Mouse (Mus musculus): ENCODE data around the gene Aloxe3. TPM values are rescaled to one million over a fixed set of nuclear protein-coding genes. Genes with fewer than 3 reads are reported as not detected.
"Not testable (repeated sequence)": the region's sequence is repeated elsewhere in the genome, so short reads cannot be mapped to it uniquely, and the experiment has no call there.

The Aloxe3 gene
- polyA plus RNA-seq, 1 experiment from 2014 or later: 1.2 TPM

GRCm38 (mm10) chr11:69088103-69088855 is 37.4 kb upstream of the Aloxe3 start, which contains the start of gene Vamp2:
Gene Vamp2, plus strand, starts transcription at chr11:69088490.
- WGBS: 2% methylated on average over 67 of the region's 67 CpGs
- Histone ChIP-seq H3K27me3 (no peaks in the 10 kb centered on the region), H3K4me1 (replicated peaks) (peaks cover 44% of the 10 kb centered on the region), H3K4me3 (peak within 1 kb of the TSS; percentile 98), H3K9me3 (no peaks in the 10 kb centered on the region), H3K36me3 (peaks cover 31% of the 10 kb centered on the region), H3K27ac (replicated peaks) (peak within 1 kb of the TSS; percentile 97), H3K4me2 (peak within 1 kb of the TSS; percentile 98), H3K9ac (peak within 1 kb of the TSS; percentile 100)
- ATAC-seq (ENCODE audit: low read depth): peak; percentile 81

- Histone ChIP-seq H3K4me3 (peak overlapping the region; percentile 98), H3K27me3 (no peaks in the 10 kb centered on the region), H3K4me1 (replicated peaks) (peaks cover 47% of the 10 kb centered on the region), H3K36me3 (peaks cover 31% of the 10 kb centered on the region), H3K4me2 (peak overlapping the region; percentile 98), H3K9ac (peak overlapping the region; percentile 100), H3K27ac (replicated peaks) (peak overlapping the region; percentile 97), H3K9me3 (no peaks in the 10 kb centered on the region)
- peak; percentile 25; the same call in 1 of the 2 replicates for ATAC-seq (ENCODE audit: low read depth)
- WGBS: 12% methylated on average over 25 of the region's 25 CpGs
These were observed 36.7 kb upstream of the Aloxe3 start for GRCm38 (mm10) chr11:69088856-69089615.

GRCm38 (mm10) chr11:69089616-69090290 is 35.9 kb upstream of the Aloxe3 start:
- ATAC-seq (ENCODE audit: low read depth): no peak
- H3K36me3 ChIP-seq: peaks cover 31% of the 10 kb centered on the region
- H3K4me1 ChIP-seq (replicated peaks): peaks cover 52% of the 10 kb centered on the region
- H3K9ac ChIP-seq: peak overlapping the region; percentile 100
- no peaks in the 10 kb centered on the region for H3K9me3 ChIP-seq
- no peaks in the 10 kb centered on the region for H3K27me3 ChIP-seq
- 89% methylated on average over 12 of the region's 12 CpGs for WGBS
- H3K4me2 ChIP-seq: peak overlapping the region; percentile 98
- peak overlapping the region; percentile 98 for H3K4me3 ChIP-seq
- peak overlapping the region; percentile 97; the same call in 1 of the 2 replicates for H3K27ac ChIP-seq (replicated peaks)

- H3K4me3 ChIP-seq: peak overlapping the region; percentile 98; the same call in 1 of the 2 replicates
- WGBS: 57% methylated on average over 6 of the region's 6 CpGs
- peaks cover 56% of the 10 kb centered on the region for H3K4me1 ChIP-seq (replicated peaks)
These were observed 35.3 kb upstream of the Aloxe3 start for GRCm38 (mm10) chr11:69090367-69090766.

GRCm38 (mm10) chr11:69091566-69092385 is 33.9 kb upstream of the Aloxe3 start:
- Histone ChIP-seq H3K36me3 (peaks cover 31% of the 10 kb centered on the region), H3K4me1 (replicated peaks) (peaks cover 70% of the 10 kb centered on the region), H3K27me3 (no peaks in the 10 kb centered on the region; the same call in 1 of the 2 replicates), H3K4me2 (no peak overlapping the region), H3K9ac (peak overlapping the region; percentile 41; the same call in 1 of the 2 replicates), H3K27ac (replicated peaks) (no peak overlapping the region), H3K9me3 (no peaks in the 10 kb centered on the region), H3K4me3 (no peak overlapping the region)
- 66% methylated on average over 7 of the region's 7 CpGs for WGBS
- ATAC-seq (ENCODE audit: low read depth): no peak

More at GRCm38 (mm10) chr11:69090367-69090766, 35.3 kb upstream of the Aloxe3 start:
- H3K36me3 ChIP-seq: peaks cover 31% of the 10 kb centered on the region
- H3K9me3 ChIP-seq: no peaks in the 10 kb centered on the region
- peak overlapping the region; percentile 98 for H3K4me2 ChIP-seq
- peak overlapping the region; percentile 100 for H3K9ac ChIP-seq
- no peak for ATAC-seq (ENCODE audit: low read depth)
- H3K27me3 ChIP-seq: no peaks in the 10 kb centered on the region
- H3K27ac ChIP-seq (replicated peaks): 0 out of 2 replicates have a peak overlapping the region, but pooled peaks have one; percentile 18

GRCm38 (mm10) chr11:69092386-69092751 is 33.3 kb upstream of the Aloxe3 start:
- no peak overlapping the region for H3K27ac ChIP-seq (replicated peaks)
- 6% methylated on average over 3 of the region's 3 CpGs for WGBS
- no peaks in the 10 kb centered on the region; the same call in 1 of the 2 replicates for H3K27me3 ChIP-seq
- H3K9ac ChIP-seq: no peak overlapping the region
- no peak overlapping the region for H3K4me3 ChIP-seq
- H3K36me3 ChIP-seq: peaks cover 31% of the 10 kb centered on the region
- ATAC-seq (ENCODE audit: low read depth): no peak
- H3K4me2 ChIP-seq: no peak overlapping the region
- no peaks in the 10 kb centered on the region for H3K9me3 ChIP-seq
- H3K4me1 ChIP-seq (replicated peaks): peaks cover 71% of the 10 kb centered on the region

GRCm38 (mm10) chr11:69092871-69093270 is 32.8 kb upstream of the Aloxe3 start:
- H3K4me1 ChIP-seq (replicated peaks): peaks cover 71% of the 10 kb centered on the region
- WGBS: 90% methylated on average over 4 of the region's 4 CpGs

GRCm38 (mm10) chr11:69093856-69094255 is 31.8 kb upstream of the Aloxe3 start:
- peaks cover 79% of the 10 kb centered on the region for H3K4me1 ChIP-seq (replicated peaks)
- H3K9ac ChIP-seq; H3K4me2 ChIP-seq; ATAC-seq (ENCODE audit: low read depth); H3K4me3 ChIP-seq; H3K27ac ChIP-seq (replicated peaks); H3K27me3 ChIP-seq; H3K9me3 ChIP-seq: not testable (repeated sequence)
- 89% methylated on average over 7 of the region's 7 CpGs for whole genome bisulfite sequencing
- H3K36me3 ChIP-seq: peaks cover 31% of the 10 kb centered on the region

More at GRCm38 (mm10) chr11:69092871-69093270, 32.8 kb upstream of the Aloxe3 start:
- Histone ChIP-seq H3K27ac (replicated peaks) (no peak overlapping the region), H3K36me3 (peaks cover 31% of the 10 kb centered on the region), H3K27me3 (no peaks in the 10 kb centered on the region; the same call in 1 of the 2 replicates), H3K4me3 (no peak overlapping the region), H3K4me2 (no peak overlapping the region), H3K9me3 (no peaks in the 10 kb centered on the region), H3K9ac (no peak overlapping the region)
- no peak for ATAC-seq (ENCODE audit: low read depth)

GRCm38 (mm10) chr11:69094697-69095429 is 30.8 kb upstream of the Aloxe3 start, which contains the start of gene Per1:
Gene Per1, plus strand, starts transcription at chr11:69095217.
- Histone ChIP-seq H3K27me3 (no peaks in the 10 kb centered on the region; the same call in 1 of the 2 replicates), H3K27ac (replicated peaks) (peak within 1 kb of the TSS; percentile 88), H3K36me3 (peaks cover 28% of the 10 kb centered on the region), H3K4me1 (replicated peaks) (peaks cover 79% of the 10 kb centered on the region), H3K9me3 (no peaks in the 10 kb centered on the region), H3K4me3 (peak within 1 kb of the TSS; percentile 63), H3K4me2 (peak within 1 kb of the TSS; percentile 93), H3K9ac (peak within 1 kb of the TSS; percentile 64)
- WGBS: under 1% methylated on average over 37 of the region's 37 CpGs
- peak; percentile 93 for ATAC-seq (ENCODE audit: low read depth)

- Histone ChIP-seq H3K4me2 (peak overlapping the region; percentile 93), H3K9me3 (no peaks in the 10 kb centered on the region), H3K36me3 (peaks cover 20% of the 10 kb centered on the region), H3K27ac (replicated peaks) (peak overlapping the region; percentile 77), H3K27me3 (no peaks in the 10 kb centered on the region; the same call in 1 of the 2 replicates), H3K9ac (peak overlapping the region; percentile 64), H3K4me1 (replicated peaks) (peaks cover 79% of the 10 kb centered on the region), H3K4me3 (peak overlapping the region; percentile 63)
- 3% methylated on average over 27 of the region's 27 CpGs for WGBS
- no peak for ATAC-seq (ENCODE audit: low read depth)
These were observed 30.0 kb upstream of the Aloxe3 start for GRCm38 (mm10) chr11:69095511-69096231.

Measured in neural tube, embryonic 13.5 days (tissue).